Mouse (Mus musculus): ENCODE results near the gene Tpbg. TPM values are rescaled to one million over a fixed set of nuclear protein-coding genes. Genes with fewer than 3 reads are reported as not detected.
"Not testable (repeated sequence)": the region's sequence is repeated elsewhere in the genome, so short reads cannot be mapped to it uniquely, and the experiment has no call there.

Gene Tpbg
- 1 to 10 TPM; 1.5 to 2.5 TPM for total RNA-seq (2021)
- long read RNA-seq, experiment 1, partial matches to known transcripts, result 0 of 1 reads
- long read RNA-seq, experiment 1, other reads (novel, unspliced or antisense), result 0 of 1 reads
- long read RNA-seq, experiment 2, partial matches to known transcripts, result 0 of 4 reads
- long read RNA-seq, experiment 2, other reads (novel, unspliced or antisense), result 1 of 4 reads

GRCm38 (mm10) chr9:85842351-85843011, at the start of gene Tpbg:
Gene Tpbg, plus strand, starts transcription at chr9:85842380.
- DNase-seq, result peak; percentile 15

- DNase-seq, result not testable (repeated sequence)
These were observed 40.2 kb upstream of the Tpbg start for GRCm38 (mm10) chr9:85801986-85802385.

- no peak for DNase-seq
These were observed 39.6 kb upstream of the Tpbg start for GRCm38 (mm10) chr9:85802563-85802962.

- no peak for DNase-seq
These were observed 35.8 kb upstream of the Tpbg start for GRCm38 (mm10) chr9:85806411-85806810.

GRCm38 (mm10) chr9:85809246-85809645, 32.9 kb upstream of the Tpbg start:
- no peak for DNase-seq

GRCm38 (mm10) chr9:85820829-85821228, 21.4 kb upstream of the Tpbg start:
- no peak for DNase-seq

GRCm38 (mm10) chr9:85835521-85836425, 6.4 kb upstream of the Tpbg start:
- no peak for DNase-seq

GRCm38 (mm10) chr9:85839626-85840025, 2.6 kb upstream of the Tpbg start:
- no peak for DNase-seq

GRCm38 (mm10) chr9:85841891-85842290, 289 bp upstream of the Tpbg start:
- DNase-seq, result no peak

GRCm38 (mm10) chr9:85843031-85843890, 1.1 kb downstream of the Tpbg start:
- peak; percentile 63 for DNase-seq

GRCm38 (mm10) chr9:85843891-85844646, 1.9 kb downstream of the Tpbg start:
- DNase-seq, result no peak

- DNase-seq, result no peak
These were observed 2.4 kb downstream of the Tpbg start for GRCm38 (mm10) chr9:85844647-85844983.

GRCm38 (mm10) chr9:85846186-85846585, 4.0 kb downstream of the Tpbg start:
- DNase-seq, result no peak

- no peak for DNase-seq
These were observed 12.6 kb downstream of the Tpbg start for GRCm38 (mm10) chr9:85854780-85855179.

GRCm38 (mm10) chr9:85856511-85856910, 14.3 kb downstream of the Tpbg start:
- no peak for DNase-seq

GRCm38 (mm10) chr9:85861065-85861464, 18.9 kb downstream of the Tpbg start:
- DNase-seq, result no peak

GRCm38 (mm10) chr9:85862562-85862961, 20.4 kb downstream of the Tpbg start:
- DNase-seq, result no peak

- no peak for DNase-seq
These were observed 30.7 kb downstream of the Tpbg start for GRCm38 (mm10) chr9:85872908-85873307.

GRCm38 (mm10) chr9:85893681-85894080, 51.5 kb downstream of the Tpbg start:
- no peak for DNase-seq

Measured in gastrocnemius, postnatal 25 days (tissue).